Mouse (Mus musculus): Measurements from ENCODE around the gene Bst1. TPM values are rescaled to one million over a fixed set of nuclear protein-coding genes. Genes with fewer than 3 reads are reported as not detected.

The Bst1 gene
- not detected for total RNA-seq (2021)
- long read RNA-seq, experiment 1 = 0 reads
- long read RNA-seq, experiment 2 = 0 reads

DNA sequence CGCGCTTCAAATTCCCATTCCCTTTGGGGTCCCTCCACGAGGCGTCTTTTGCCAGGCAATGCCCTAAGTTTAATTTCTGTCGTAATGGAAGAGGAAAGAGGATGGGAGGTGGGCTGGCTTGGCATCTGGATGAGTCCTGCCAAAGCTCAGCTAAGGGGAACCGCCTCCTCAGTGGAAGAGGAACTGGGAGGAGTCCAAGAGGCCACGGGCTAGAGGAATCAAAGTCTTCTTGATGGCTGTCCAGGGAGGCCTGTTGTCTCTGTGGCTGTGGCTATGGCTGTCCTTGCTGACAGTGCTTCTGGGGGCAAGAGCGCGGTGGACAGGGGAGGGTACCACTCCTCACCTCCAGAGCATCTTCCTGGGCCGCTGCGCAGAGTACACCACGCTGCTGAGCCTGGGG, at the start of gene Bst1:
TSS of gene Bst1 (plus strand) at position 191 of the 400 bp plus-strand sequence.
- no peak for TF ChIP-seq CTCF (conservative IDR thresholded peaks at IDR 0.05)
- Histone ChIP-seq H3K4me3 (no peak within 1 kb of the TSS), H3K27ac (no peak within 1 kb of the TSS)
- no peak for DNase-seq (ENCODE audit: low spot score in 2 of 2)

DNA sequence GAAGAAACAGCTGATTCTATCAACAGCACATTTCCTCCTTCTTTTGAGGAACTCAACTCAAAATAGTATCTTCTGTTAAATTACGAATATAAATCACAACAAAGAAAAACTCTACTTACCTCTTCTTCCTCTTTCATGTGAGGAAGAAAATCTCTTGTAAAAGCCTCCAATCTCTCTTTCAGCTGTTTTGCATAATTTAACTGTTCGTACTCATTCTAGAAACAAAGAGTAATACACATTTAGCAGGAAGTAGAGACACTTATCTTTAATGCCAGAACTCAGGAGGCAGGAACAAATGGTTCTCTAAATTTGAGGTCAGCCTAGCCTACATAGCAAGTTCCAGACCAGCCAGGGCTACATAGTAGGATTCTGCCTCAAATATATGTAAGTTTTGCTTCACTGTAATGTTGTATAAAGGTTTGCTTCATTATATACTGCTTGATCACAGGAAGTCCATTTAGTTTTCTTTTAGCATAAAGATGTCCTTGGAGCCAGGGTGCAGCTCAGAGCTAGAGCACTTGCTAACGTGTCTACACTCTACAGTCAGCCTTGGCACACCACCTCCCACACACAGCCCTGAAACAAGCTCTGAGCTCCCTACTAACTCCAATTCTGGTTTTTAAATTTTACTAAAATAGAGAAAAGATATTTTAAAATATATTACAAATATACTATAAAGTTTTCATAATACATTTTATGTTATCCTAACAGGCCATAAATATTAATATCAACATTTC, 47.9 kb upstream of the Bst1 start:
- no peak for TF ChIP-seq CTCF (conservative IDR thresholded peaks at IDR 0.05)
- Histone ChIP-seq H3K4me3 (no peak overlapping the region), H3K27ac (no peak overlapping the region; the same call in 1 of the 2 replicates)
- no peak for DNase-seq (ENCODE audit: low spot score in 2 of 2)

DNA sequence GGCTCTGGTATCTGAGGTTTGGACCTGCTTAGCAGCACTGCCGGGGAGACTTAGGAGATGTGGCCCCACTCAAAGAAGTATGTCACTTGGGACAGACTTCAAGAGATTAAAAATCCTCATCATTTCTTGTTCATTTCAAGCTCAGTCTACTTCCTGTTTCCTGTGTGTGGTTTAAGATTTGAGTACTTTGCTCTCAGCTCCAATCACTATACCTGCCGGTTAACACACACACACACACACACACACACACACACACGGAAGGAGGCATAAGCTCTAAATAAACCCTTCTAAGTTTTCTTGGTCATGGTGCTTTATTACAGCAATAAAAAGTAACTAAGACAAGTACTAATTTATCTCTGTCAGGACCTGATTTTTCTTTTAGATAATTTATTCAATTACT, 47.1 kb upstream of the Bst1 start:
- Histone ChIP-seq H3K4me3 (no peak overlapping the region), H3K27ac (0 out of 2 replicates have a peak overlapping the region, but pooled peaks have one; percentile 10)
- no peak for TF ChIP-seq CTCF (conservative IDR thresholded peaks at IDR 0.05)
- DNase-seq (ENCODE audit: low spot score in 2 of 2) = no peak

DNA sequence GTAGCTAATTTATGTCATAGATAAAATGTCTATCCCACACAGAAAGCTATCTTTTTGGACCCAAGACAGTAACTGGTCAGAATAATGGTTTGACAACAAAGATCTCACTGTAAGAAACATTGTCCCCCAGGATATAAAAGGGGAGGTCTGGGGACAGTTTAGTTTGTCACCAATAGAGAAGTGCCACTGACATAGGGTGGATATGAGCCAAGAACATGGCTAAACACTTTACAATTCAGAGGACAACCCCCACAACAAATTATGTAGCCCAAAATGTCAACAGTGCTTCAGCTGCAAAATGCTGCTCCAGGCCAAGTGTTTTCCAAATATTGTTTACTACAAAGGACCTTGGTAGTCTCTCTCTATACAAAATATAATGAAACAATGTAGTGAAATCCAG, 42.3 kb upstream of the Bst1 start:
- DNase-seq (ENCODE audit: low spot score in 2 of 2) = no peak
- Histone ChIP-seq H3K4me3 (no peak overlapping the region), H3K27ac (peak overlapping the region; percentile 72)
- no peak for TF ChIP-seq CTCF (conservative IDR thresholded peaks at IDR 0.05)

DNA sequence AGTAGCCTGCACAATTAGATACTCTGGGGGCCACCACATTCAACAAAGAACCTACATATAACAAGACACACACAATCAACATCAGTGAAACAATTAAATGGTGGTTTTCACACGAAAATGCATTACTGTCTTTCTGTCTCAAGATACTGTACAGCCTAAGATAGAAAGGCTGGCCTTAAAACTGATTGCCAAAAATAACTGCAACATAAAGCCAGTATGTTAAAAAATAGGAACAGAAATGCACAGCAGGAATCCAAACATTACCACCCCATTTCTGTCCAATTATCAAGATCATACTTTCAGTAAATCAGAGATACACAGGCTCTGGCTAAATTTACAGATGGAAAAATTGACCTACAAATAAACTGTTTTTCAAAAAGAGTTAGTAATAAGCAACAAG, 41.7 kb upstream of the Bst1 start:
- no peak for DNase-seq (ENCODE audit: low spot score in 2 of 2)
- Histone ChIP-seq H3K27ac (peak overlapping the region; percentile 72), H3K4me3 (no peak overlapping the region)
- no peak for TF ChIP-seq CTCF (conservative IDR thresholded peaks at IDR 0.05)

DNA sequence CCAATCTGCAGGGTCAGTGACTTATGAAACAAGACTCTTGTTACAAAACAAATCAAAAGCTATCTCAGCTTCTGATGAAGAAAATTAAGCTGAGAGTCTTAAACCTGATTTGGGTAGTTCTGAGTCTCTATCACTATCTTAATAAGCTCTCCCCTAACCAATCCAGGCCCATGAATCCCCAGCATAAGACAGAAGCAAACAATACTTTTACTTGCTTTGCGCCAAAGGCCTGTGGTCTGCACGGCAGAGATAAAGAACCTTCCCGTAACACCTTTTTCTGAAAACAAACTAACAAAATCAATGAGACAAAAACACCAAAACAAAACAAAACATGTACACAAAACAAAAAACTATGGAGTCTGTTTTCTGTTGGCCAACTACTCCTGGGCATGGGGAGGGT, 40.1 kb upstream of the Bst1 start:
- H3K4me3 ChIP-seq = no peak overlapping the region
- H3K27ac ChIP-seq = no peak overlapping the region
- no peak for DNase-seq (ENCODE audit: low spot score in 2 of 2)
- TF ChIP-seq CTCF (conservative IDR thresholded peaks at IDR 0.05) = no peak

DNA sequence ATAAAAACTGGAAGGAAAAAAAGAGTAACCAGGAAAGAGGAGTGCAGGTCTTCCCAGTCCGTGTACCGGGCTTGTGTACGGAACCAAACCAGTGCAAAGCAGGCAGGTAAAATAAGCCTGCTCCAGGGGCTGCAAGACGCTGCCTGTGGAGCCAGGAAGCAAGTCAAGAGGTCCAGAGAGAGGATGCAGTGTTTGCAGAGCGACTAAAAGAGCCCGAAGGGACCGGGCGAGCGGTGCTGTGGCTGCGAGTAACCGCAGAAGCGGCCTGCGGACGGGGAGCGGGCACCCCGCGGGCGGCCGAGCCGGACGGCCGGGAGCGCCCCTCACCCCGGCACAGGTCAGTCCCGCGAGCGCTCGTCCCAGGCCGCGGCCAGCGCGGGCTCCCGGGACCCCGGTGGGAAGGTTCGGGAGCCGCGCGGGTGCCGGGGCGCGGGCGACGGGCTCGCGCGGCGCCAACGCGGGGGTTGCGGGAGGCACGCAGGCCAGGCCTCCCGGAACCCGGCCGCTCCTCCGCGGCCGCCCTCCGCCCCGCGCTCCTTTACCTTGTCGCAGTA, 37.2 kb upstream of the Bst1 start:
- peak in 1 of 2 experiments; percentile 21 for DNase-seq (ENCODE audit: low spot score in 2 of 2)
- peak overlapping the region; percentile 89 for H3K4me3 ChIP-seq
- TF ChIP-seq CTCF (conservative IDR thresholded peaks at IDR 0.05) = no peak
- peak overlapping the region; percentile 100 for H3K27ac ChIP-seq

DNA sequence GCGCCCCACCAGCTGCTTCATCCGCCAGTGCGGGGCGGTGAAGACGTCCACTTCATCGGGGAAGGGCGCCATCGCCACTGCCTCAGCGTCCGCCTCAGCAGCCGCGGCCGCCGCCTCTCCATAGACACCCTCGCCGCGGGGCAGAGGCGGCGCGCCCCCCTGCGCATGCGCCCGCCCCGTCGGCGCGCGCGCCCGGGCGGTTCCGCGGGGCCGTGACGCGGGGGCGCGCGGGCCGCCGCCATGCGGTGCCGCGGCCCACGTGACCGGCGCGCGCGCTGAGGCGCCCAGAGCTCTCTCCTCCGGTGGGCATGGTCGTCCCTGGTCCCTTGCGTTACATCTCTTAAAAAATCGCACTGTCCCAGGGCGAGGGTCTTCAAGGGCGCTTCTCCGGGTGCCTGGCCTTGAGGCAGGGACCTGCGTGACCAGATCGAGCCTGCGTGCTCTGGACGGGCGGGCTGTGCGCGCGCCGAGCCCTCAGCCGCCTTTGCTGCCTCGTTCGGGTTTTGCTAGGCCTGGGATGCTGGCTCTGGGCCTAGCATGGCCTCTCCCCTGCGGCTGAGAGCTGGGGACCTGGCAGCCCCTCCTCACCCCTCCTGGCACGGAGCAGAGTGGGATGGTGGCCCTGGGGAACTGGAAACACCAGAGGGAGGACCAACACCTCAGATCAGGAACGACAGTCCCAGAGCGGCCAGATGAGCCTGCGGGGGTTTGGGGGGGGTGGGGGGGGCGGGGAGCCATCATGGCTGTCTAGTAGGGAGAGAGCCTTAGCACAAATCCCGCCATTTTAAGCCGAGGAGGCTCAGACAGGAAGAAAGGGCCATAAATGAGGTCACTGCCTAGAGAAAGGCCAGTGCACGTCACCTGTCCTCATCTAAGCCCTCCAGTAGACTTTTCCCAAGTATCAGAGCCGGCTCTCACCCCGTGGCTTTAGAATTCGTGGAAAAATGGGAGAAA, 36.4 kb upstream of the Bst1 start:
- no peak for TF ChIP-seq CTCF (conservative IDR thresholded peaks at IDR 0.05)
- peak; percentile 48 to 79 for DNase-seq (ENCODE audit: low spot score in 2 of 2)
- H3K27ac ChIP-seq = peak overlapping the region; percentile 100

DNA sequence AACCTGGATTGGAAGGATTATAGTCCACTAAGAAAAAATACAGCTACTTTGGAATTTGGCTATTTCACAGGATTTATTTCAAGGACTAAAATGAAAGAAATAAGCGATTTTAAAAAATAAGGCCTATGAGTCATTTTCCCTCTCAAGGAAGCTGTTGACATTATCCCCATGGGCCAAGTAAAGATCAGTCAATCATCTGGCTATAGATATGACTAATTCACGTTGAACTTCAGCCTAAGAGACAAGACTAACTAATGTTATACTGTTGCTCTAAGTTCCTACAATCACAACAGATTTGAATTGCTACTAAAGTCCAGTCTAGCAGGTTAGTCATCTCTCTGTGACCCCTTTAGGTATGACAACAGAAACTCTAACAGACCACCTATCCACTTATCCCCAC, 34.7 kb upstream of the Bst1 start:
- no peak for DNase-seq (ENCODE audit: low spot score in 2 of 2)
- TF ChIP-seq CTCF (conservative IDR thresholded peaks at IDR 0.05) = no peak
- Histone ChIP-seq H3K27ac (no peak overlapping the region), H3K4me3 (no peak overlapping the region)

More for the DNA sequence above, 36.4 kb upstream of the Bst1 start:
- H3K4me3 ChIP-seq = peak overlapping the region; percentile 89

DNA sequence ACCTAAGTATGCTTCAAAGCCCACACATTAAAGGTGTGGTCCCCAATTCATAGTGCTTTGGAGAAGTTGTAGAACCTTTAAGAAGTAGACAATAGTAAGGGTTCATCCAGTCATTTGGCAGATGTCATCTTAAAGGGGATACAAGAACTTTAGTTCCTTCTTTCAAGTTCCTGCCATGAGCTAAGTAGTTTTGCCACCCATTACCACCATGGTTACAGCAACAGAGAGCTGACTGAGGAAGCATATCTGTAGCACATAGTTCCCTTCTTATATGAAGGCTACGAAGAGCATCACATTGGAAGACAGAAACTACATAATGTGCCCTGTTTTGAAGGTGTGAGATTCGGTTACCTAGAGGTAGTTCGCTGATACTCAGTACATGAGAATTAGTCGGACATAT, 32.1 kb upstream of the Bst1 start:
- DNase-seq (ENCODE audit: low spot score in 2 of 2) = no peak
- H3K27ac ChIP-seq = no peak overlapping the region
- no peak for TF ChIP-seq CTCF (conservative IDR thresholded peaks at IDR 0.05)
- no peak overlapping the region for H3K4me3 ChIP-seq

DNA sequence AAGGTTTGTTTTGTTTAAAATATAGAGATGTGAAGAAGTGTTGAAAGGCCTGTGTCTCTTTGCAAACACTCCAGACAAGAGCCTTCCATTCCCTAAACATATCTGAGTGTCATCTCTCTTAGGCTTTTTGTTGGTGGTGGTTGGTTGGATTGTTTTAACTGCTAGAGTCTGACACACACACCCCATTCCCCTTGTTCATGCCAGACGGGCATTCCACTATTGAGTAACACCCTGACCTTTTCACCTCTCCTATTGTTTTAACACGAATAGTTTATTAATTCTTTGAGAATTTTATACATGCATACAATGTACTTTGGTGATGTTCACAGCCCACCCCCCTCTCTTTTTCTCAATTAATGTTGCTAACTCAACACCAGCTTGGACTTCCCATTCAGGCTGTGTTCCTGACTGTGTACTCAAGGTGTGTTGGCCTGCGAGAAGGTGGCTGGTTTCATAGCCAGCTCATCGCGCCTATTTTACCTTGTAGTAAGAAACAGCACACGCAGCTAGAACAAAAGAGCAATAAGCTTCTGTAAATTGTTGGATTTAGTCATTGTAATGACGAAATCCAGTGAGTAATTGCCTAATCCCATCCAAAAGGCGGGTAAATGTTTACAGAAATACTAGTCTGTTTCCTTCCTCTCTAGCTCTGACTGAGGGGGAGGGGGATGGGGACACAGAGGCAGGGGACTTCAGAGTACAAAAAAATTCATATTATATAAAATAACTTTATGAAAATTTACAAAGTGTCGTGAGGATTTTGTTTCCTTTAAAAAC, 30.5 kb upstream of the Bst1 start:
- no peak for TF ChIP-seq CTCF (conservative IDR thresholded peaks at IDR 0.05)
- no peak for DNase-seq (ENCODE audit: low spot score in 2 of 2)
- H3K27ac ChIP-seq = no peak overlapping the region
- no peak overlapping the region for H3K4me3 ChIP-seq

DNA sequence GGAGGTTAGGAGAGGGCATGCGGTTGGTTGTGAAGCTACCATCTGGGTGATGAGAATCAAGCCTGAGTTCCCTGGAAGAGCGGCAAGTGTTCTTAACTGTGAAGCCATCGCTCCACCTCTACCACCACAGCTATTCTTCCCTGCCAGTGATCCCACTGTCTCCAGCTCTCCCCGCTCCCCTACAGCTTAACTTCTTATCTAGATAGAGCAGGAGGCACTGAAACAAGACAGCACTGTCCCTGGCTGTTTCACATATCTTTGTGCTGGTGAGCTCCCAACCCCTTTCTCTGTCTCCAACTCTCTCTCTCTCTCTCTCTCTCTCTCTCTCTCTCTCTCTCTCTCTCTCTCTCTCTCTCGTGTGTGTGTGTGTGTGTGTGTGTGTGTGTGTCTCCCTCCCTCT, 26.3 kb upstream of the Bst1 start:
- no peak for DNase-seq (ENCODE audit: low spot score in 2 of 2)
- no peak overlapping the region for H3K27ac ChIP-seq
- no peak for TF ChIP-seq CTCF (conservative IDR thresholded peaks at IDR 0.05)
- H3K4me3 ChIP-seq = no peak overlapping the region
